Mouse (Mus musculus): ENCODE measurements around the gene Appbp2.

DNA sequence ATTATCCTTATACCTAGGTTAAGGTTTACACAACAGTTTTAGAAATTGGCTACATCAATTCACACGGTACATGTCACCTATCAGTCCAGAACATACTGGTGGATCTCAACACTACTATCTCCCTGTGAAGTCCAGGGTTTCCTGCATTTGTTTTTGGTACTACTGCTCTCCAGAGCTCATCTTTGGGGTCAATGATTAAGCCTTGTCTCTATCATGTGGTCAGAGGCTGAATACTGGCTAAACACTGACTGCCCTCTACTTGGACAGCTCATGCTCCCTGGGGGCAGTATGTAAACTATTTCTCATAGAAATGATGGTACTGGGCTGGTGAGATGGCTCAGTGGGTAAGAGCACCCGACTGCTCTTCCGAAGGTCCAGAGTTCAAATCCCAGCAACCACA, 11.7 kb downstream of the Appbp2 start:
- no peak for TF ChIP-seq TCF12 (IDR thresholded peaks at IDR 0.05; ENCODE audit: insufficient read depth, poor library complexity, severe bottlenecking)
- TF ChIP-seq POLR2A (IDR thresholded peaks at IDR 0.05; ENCODE audit: insufficient read length, low read depth), result no peak
- no peak for TF ChIP-seq POLR2AphosphoS2 (IDR thresholded peaks at IDR 0.05; ENCODE audit: insufficient read length, low read depth)
- no peak for TF ChIP-seq MAX (IDR thresholded peaks at IDR 0.05; ENCODE audit: low read depth)
- no peak for TF ChIP-seq SRF (IDR thresholded peaks at IDR 0.05; ENCODE audit: control insufficient read depth, insufficient read length, low read depth)
- no peak for TF ChIP-seq MYOD1 (IDR thresholded peaks at IDR 0.05; ENCODE audit: control insufficient read depth in 1 of 3, insufficient read length in 2 of 3, low read depth in 2 of 3)
